Mouse (Mus musculus) G1E (cell line): Measurements from ENCODE around the gene Hk2. TPM values are rescaled to one million over a fixed set of nuclear protein-coding genes. Genes with fewer than 3 reads are reported as not detected.

Source experiments
- ATAC-seq: 2 replicates; pipeline ENCODE4 v1.8.0; 2016; ENCODE audit warnings: mild to moderate bottlenecking; ENCODE audit not compliant: insufficient number of reproducible peaks, poor library complexity, low FRiP score, severe bottlenecking; ENCODE audit errors: extremely low read depth
- DNase-seq: peaks from one replicate; pipeline ENCODE4 v3.0.0; 2012; ENCODE audit warnings: low spot score
- H3K27me3 ChIP-seq: 2 replicates; pipeline ENCODE4 v1.6.1; 2012; ENCODE audit warnings: mild to moderate bottlenecking, low read length, inconsistent platforms; ENCODE audit not compliant: insufficient read depth
- H3K36me3 ChIP-seq: replicated peaks from 2 replicates; pipeline ENCODE3; 2012; ENCODE audit warnings: mild to moderate bottlenecking, inconsistent platforms
- H3K4me1 ChIP-seq: 2 replicates; pipeline ENCODE4 v1.6.1; 2012; ENCODE audit warnings: low read depth, low read length, inconsistent platforms, mixed read lengths; ENCODE audit not compliant: insufficient read depth
- H3K4me3 ChIP-seq: 2 replicates; pipeline ENCODE4 v1.5.1; 2012; ENCODE audit warnings: low read depth, mild to moderate bottlenecking, inconsistent platforms, low read length, moderate library complexity, mixed read lengths
- H3K9me3 ChIP-seq: replicated peaks from 2 replicates; pipeline ENCODE4 v1.6.1; 2012; ENCODE audit warnings: inconsistent platforms
- CTCF ChIP-seq: IDR thresholded peaks from 2 replicates; pipeline ENCODE4 v1.5.1; 2012; ENCODE audit warnings: low read depth, low read length, inconsistent platforms, mixed read lengths
- GATA1 ChIP-seq: IDR thresholded peaks from 2 replicates; pipeline ENCODE4 v1.6.1; 2012; ENCODE audit warnings: borderline replicate concordance, low read length, inconsistent platforms, mixed read lengths
- GATA2 ChIP-seq: IDR thresholded peaks from 2 replicates; pipeline ENCODE4 v1.6.1; 2012; ENCODE audit warnings: low read depth, low read length, inconsistent platforms, borderline replicate concordance
- POLR2AphosphoS5 ChIP-seq: IDR thresholded peaks from 2 replicates; pipeline ENCODE4 v1.6.1; 2012; ENCODE audit warnings: low read depth, low read length, inconsistent platforms; ENCODE audit not compliant: insufficient replicate concordance
- TAL1 ChIP-seq: conservative IDR thresholded peaks from 2 replicates; pipeline ENCODE4 v1.6.1; 2012; ENCODE audit warnings: low read depth, low read length, inconsistent platforms, mixed read lengths
- polyA plus RNA-seq: library from polyadenylated mRNA; stranded (reverse); fragments of >175 nt; gene quantifications from 2 replicates; pipeline ENCODE4 v1.2.3, GENCODE M21; 2012
- total RNA-seq, 2 experiments: library from RNA; stranded (forward) in 1 of 2; stranded (reverse) in 1 of 2; fragments of 200-1000 nt in 1 of 2; fragments of >200 nt in 1 of 2; fragmentation: Nextera tagmentation in 1 of 2; gene quantifications; 2 replicates each; pipeline ENCODE4 v1.2.3; 2014 to 2017

Hk2 gene
- total and polyA plus RNA-seq, 3 experiments = 8.2 to 90.2 (median 52.4) TPM

GRCm38 (mm10) chr6:82805894-82806293, 31.6 kb upstream of the Hk2 start:
- TF ChIP-seq TAL1 (no peak), GATA2 (no peak), CTCF (no peak), POLR2AphosphoS5 (no peak), GATA1 (no peak)
- no peak for ATAC-seq
- peaks cover 5% of the 10 kb centered on the region; the same call in 1 of the 2 replicates for H3K4me1 ChIP-seq
- no peak overlapping the region for H3K4me3 ChIP-seq
- H3K9me3 ChIP-seq = no peaks in the 10 kb centered on the region
- no peaks in the 10 kb centered on the region for H3K36me3 ChIP-seq
- H3K27me3 ChIP-seq = peaks cover 17% of the 10 kb centered on the region
- no peak for DNase-seq

GRCm38 (mm10) chr6:82804984-82805383, 30.7 kb upstream of the Hk2 start:
- H3K36me3 ChIP-seq = no peaks in the 10 kb centered on the region

GRCm38 (mm10) chr6:82798202-82798737, 24.0 kb upstream of the Hk2 start:
- Histone ChIP-seq H3K36me3 (no peaks in the 10 kb centered on the region), H3K27me3 (peaks cover 10% of the 10 kb centered on the region; the same call in 1 of the 2 replicates), H3K4me3 (no peak overlapping the region), H3K9me3 (no peaks in the 10 kb centered on the region), H3K4me1 (peaks cover 8% of the 10 kb centered on the region)
- no peak for TF ChIP-seq POLR2AphosphoS5
- no peak for TF ChIP-seq GATA1
- TF ChIP-seq CTCF = no peak
- TF ChIP-seq TAL1 = no peak
- no peak for TF ChIP-seq GATA2
- ATAC-seq (no peak), DNase-seq (no peak)

More at GRCm38 (mm10) chr6:82804984-82805383, 30.7 kb upstream of the Hk2 start:
- ATAC-seq = no peak
- DNase-seq = no peak
- TF ChIP-seq GATA2 = no peak
- no peak for TF ChIP-seq POLR2AphosphoS5
- no peak for TF ChIP-seq TAL1
- no peak for TF ChIP-seq GATA1
- no peak for TF ChIP-seq CTCF
- no peak overlapping the region for H3K4me3 ChIP-seq
- H3K27me3 ChIP-seq = peaks cover 20% of the 10 kb centered on the region
- H3K9me3 ChIP-seq = no peaks in the 10 kb centered on the region
- H3K4me1 ChIP-seq = peaks cover 5% of the 10 kb centered on the region; the same call in 1 of the 2 replicates

- Histone ChIP-seq H3K4me3 (no peak overlapping the region), H3K36me3 (no peaks in the 10 kb centered on the region), H3K27me3 (peaks cover 14% of the 10 kb centered on the region; the same call in 1 of the 2 replicates), H3K4me1 (peaks cover 8% of the 10 kb centered on the region), H3K9me3 (no peaks in the 10 kb centered on the region)
- DNase-seq = no peak
- no peak for ATAC-seq
- TF ChIP-seq TAL1 (no peak), CTCF (no peak), POLR2AphosphoS5 (no peak), GATA1 (no peak)
These were observed 23.1 kb upstream of the Hk2 start for GRCm38 (mm10) chr6:82797300-82797839.

- Histone ChIP-seq H3K4me3 (no peak overlapping the region), H3K4me1 (no peaks in the 10 kb centered on the region), H3K36me3 (no peaks in the 10 kb centered on the region), H3K9me3 (no peaks in the 10 kb centered on the region), H3K27me3 (peaks cover 22% of the 10 kb centered on the region)
- TF ChIP-seq GATA1 (no peak), CTCF (no peak), GATA2 (no peak), POLR2AphosphoS5 (no peak), TAL1 (no peak)
- ATAC-seq (no peak), DNase-seq (no peak)
These were observed 16.6 kb upstream of the Hk2 start for GRCm38 (mm10) chr6:82790864-82791263.

- H3K9me3 ChIP-seq = no peaks in the 10 kb centered on the region
- no peak for ATAC-seq
- no peaks in the 10 kb centered on the region for H3K36me3 ChIP-seq
- no peak overlapping the region for H3K4me3 ChIP-seq
- no peak for DNase-seq
- TF ChIP-seq POLR2AphosphoS5 (no peak), GATA2 (no peak), CTCF (no peak), TAL1 (no peak), GATA1 (no peak)
- peaks cover 40% of the 10 kb centered on the region for H3K27me3 ChIP-seq
- no peaks in the 10 kb centered on the region for H3K4me1 ChIP-seq
These were observed 9.7 kb upstream of the Hk2 start for GRCm38 (mm10) chr6:82783906-82784305.
